Mouse (Mus musculus): Measurements from ENCODE around the gene Npr3. TPM values are rescaled to one million over a fixed set of nuclear protein-coding genes. Genes with fewer than 3 reads are reported as not detected.

Npr3 gene
- polyA plus RNA-seq, 1 experiment: 1.2 TPM

DNA sequence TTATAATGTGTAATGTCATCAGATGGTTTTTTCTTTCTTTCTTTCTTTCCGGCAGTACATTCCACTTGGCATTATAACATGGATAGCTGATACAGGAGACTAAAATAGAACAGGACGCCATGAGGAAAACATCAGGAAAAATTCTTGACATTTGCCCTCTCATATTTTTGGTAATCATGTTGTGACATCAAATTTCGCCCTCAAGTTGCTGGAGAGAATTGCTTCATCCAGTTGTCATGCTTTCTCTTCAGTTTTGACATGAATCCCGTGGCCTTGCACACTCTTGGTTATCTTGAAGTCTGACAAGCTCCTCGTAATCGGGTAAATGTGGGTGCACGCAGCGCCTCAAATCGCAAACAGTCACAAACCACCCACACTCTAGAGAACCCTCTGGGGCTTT lies 7.0 kb upstream of the Npr3 start:
- Histone ChIP-seq H3K27me3 (ENCODE audit: control insufficient read depth, insufficient read depth, insufficient read length) (no peaks in the 10 kb centered on the region), H3K4me2 (ENCODE audit: low read depth) (no peak overlapping the region), H3K4me3 (no peak overlapping the region), H3K36me3 (ENCODE audit: control insufficient read depth, insufficient read depth) (no peaks in the 10 kb centered on the region), H3K79me2 (ENCODE audit: control insufficient read depth, insufficient read depth) (no peaks in the 10 kb centered on the region), H3ac (ENCODE audit: control insufficient read depth, insufficient read length) (no peak overlapping the region)
- TF ChIP-seq POLR2AphosphoS2 (IDR thresholded peaks at IDR 0.05; ENCODE audit: insufficient read length, low read depth) (no peak), CEBPB (IDR thresholded peaks at IDR 0.05; ENCODE audit: insufficient read depth, poor library complexity, severe bottlenecking) (0 out of 2 replicates have a peak, but pooled peaks have one; percentile 38)

DNA sequence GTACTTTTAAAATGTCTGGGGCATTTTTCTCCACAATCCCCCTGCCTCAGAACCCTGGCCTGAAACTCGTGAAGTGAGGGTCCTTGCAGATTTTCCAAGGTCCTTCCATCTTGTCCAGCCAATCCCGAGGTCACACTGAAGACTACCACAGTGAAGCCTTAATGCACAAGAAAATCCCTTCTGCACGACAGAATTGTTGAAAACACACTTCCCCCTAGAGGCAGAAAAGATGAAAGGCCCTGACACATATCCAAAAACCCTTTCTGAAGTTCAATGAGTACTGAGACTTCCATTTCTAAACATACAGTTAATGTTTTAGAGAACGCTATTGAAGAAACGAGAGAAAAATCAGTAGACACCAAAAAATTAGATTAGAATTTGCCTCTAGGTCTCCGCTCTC lies 2.8 kb upstream of the Npr3 start:
- Histone ChIP-seq H3K4me2 (ENCODE audit: low read depth) (no peak overlapping the region), H3K36me3 (ENCODE audit: control insufficient read depth, insufficient read depth) (no peaks in the 10 kb centered on the region), H3K4me3 (no peak overlapping the region), H3K27me3 (ENCODE audit: control insufficient read depth, insufficient read depth, insufficient read length) (no peaks in the 10 kb centered on the region), H3ac (ENCODE audit: control insufficient read depth, insufficient read length) (no peak overlapping the region), H3K79me2 (ENCODE audit: control insufficient read depth, insufficient read depth) (no peaks in the 10 kb centered on the region)
- no peak for TF ChIP-seq MYOG (IDR thresholded peaks at IDR 0.05; ENCODE audit: control insufficient read depth in 1 of 3, insufficient read depth in 1 of 3, insufficient read length in 2 of 3, low read depth in 2 of 3)
- no peak for TF ChIP-seq MAX (IDR thresholded peaks at IDR 0.05; ENCODE audit: low read depth)
- TF ChIP-seq POLR2A (IDR thresholded peaks at IDR 0.05; ENCODE audit: insufficient read length, low read depth): no peak
- TF ChIP-seq SRF (IDR thresholded peaks at IDR 0.05; ENCODE audit: control insufficient read depth, insufficient read length, low read depth): no peak
- no peak for TF ChIP-seq POLR2AphosphoS2 (IDR thresholded peaks at IDR 0.05; ENCODE audit: insufficient read length, low read depth)
- no peak for TF ChIP-seq TCF12 (IDR thresholded peaks at IDR 0.05; ENCODE audit: insufficient read depth, poor library complexity, severe bottlenecking)
- TF ChIP-seq REST (IDR thresholded peaks at IDR 0.05; ENCODE audit: insufficient read depth, insufficient read length): no peak
- no peak for TF ChIP-seq MYOD1 (IDR thresholded peaks at IDR 0.05; ENCODE audit: control insufficient read depth in 1 of 3, insufficient read length in 2 of 3, low read depth in 2 of 3)
- TF ChIP-seq TCF3 (IDR thresholded peaks at IDR 0.05; ENCODE audit: insufficient read length, low read depth): no peak
- no peak for TF ChIP-seq USF1 (IDR thresholded peaks at IDR 0.05; ENCODE audit: low read depth)
- TF ChIP-seq CEBPB (IDR thresholded peaks at IDR 0.05; ENCODE audit: insufficient read depth, poor library complexity, severe bottlenecking): no peak
- no peak for TF ChIP-seq E2F4 (IDR thresholded peaks at IDR 0.05; ENCODE audit: insufficient read depth)

DNA sequence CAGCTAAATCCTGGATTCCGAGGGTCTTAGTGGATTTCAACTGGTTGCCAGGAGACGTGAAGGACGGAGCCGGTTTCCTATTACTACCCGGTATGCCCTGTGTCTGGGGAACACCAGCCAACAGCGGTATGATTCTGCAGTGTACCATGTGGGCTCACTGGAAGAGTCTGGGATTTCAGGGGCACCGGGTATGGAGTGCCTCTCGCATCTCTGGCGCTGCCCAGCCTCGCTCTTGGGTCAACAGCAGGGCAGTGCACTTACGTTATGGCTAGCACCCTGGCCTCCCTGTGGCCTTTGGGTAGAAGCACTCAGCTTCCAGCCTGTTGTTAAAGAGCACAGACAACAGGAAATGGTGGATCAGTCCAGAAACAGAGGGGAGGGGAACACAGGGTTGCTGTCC lies 1.1 kb upstream of the Npr3 start:
- Histone ChIP-seq H3ac (ENCODE audit: control insufficient read depth, insufficient read length) (no peak overlapping the region), H3K79me2 (ENCODE audit: control insufficient read depth, insufficient read depth) (no peaks in the 10 kb centered on the region), H3K36me3 (ENCODE audit: control insufficient read depth, insufficient read depth) (no peaks in the 10 kb centered on the region), H3K27me3 (ENCODE audit: control insufficient read depth, insufficient read depth, insufficient read length) (peaks cover 5% of the 10 kb centered on the region), H3K4me2 (ENCODE audit: low read depth) (no peak overlapping the region), H3K4me3 (no peak overlapping the region)
- TF ChIP-seq CEBPB (IDR thresholded peaks at IDR 0.05; ENCODE audit: insufficient read depth, poor library complexity, severe bottlenecking) (no peak), E2F4 (IDR thresholded peaks at IDR 0.05; ENCODE audit: insufficient read depth) (no peak), TCF12 (IDR thresholded peaks at IDR 0.05; ENCODE audit: insufficient read depth, poor library complexity, severe bottlenecking) (no peak), POLR2A (IDR thresholded peaks at IDR 0.05; ENCODE audit: insufficient read length, low read depth) (no peak), USF1 (IDR thresholded peaks at IDR 0.05; ENCODE audit: low read depth) (no peak), MYOG (IDR thresholded peaks at IDR 0.05; ENCODE audit: control insufficient read depth in 1 of 3, insufficient read depth in 1 of 3, insufficient read length in 2 of 3, low read depth in 2 of 3) (no peak), MAX (IDR thresholded peaks at IDR 0.05; ENCODE audit: low read depth) (no peak)

- TF ChIP-seq SRF (IDR thresholded peaks at IDR 0.05; ENCODE audit: control insufficient read depth, insufficient read length, low read depth) (no peak), CEBPB (IDR thresholded peaks at IDR 0.05; ENCODE audit: insufficient read depth, poor library complexity, severe bottlenecking) (no peak), MAX (IDR thresholded peaks at IDR 0.05; ENCODE audit: low read depth) (no peak), REST (IDR thresholded peaks at IDR 0.05; ENCODE audit: insufficient read depth, insufficient read length) (no peak), TCF12 (IDR thresholded peaks at IDR 0.05; ENCODE audit: insufficient read depth, poor library complexity, severe bottlenecking) (no peak), TCF3 (IDR thresholded peaks at IDR 0.05; ENCODE audit: insufficient read length, low read depth) (no peak), POLR2AphosphoS2 (IDR thresholded peaks at IDR 0.05; ENCODE audit: insufficient read length, low read depth) (no peak), MYOG (IDR thresholded peaks at IDR 0.05; ENCODE audit: control insufficient read depth in 1 of 3, insufficient read depth in 1 of 3, insufficient read length in 2 of 3, low read depth in 2 of 3) (no peak), MYOD1 (IDR thresholded peaks at IDR 0.05; ENCODE audit: control insufficient read depth in 1 of 3, insufficient read length in 2 of 3, low read depth in 2 of 3) (no peak), E2F4 (IDR thresholded peaks at IDR 0.05; ENCODE audit: insufficient read depth) (no peak)
- Histone ChIP-seq H3K27me3 (ENCODE audit: control insufficient read depth, insufficient read depth, insufficient read length) (peaks cover 5% of the 10 kb centered on the region), H3K4me3 (peak overlapping the region; percentile 42), H3K79me2 (ENCODE audit: control insufficient read depth, insufficient read depth) (no peaks in the 10 kb centered on the region), H3K4me2 (ENCODE audit: low read depth) (peak overlapping the region; percentile 100), H3K36me3 (ENCODE audit: control insufficient read depth, insufficient read depth) (no peaks in the 10 kb centered on the region), H3ac (ENCODE audit: control insufficient read depth, insufficient read length) (peak overlapping the region; percentile 23)
These were observed 991 bp downstream of the Npr3 start for GRCm38 (mm10) chr15:11906021-11906570.

DNA sequence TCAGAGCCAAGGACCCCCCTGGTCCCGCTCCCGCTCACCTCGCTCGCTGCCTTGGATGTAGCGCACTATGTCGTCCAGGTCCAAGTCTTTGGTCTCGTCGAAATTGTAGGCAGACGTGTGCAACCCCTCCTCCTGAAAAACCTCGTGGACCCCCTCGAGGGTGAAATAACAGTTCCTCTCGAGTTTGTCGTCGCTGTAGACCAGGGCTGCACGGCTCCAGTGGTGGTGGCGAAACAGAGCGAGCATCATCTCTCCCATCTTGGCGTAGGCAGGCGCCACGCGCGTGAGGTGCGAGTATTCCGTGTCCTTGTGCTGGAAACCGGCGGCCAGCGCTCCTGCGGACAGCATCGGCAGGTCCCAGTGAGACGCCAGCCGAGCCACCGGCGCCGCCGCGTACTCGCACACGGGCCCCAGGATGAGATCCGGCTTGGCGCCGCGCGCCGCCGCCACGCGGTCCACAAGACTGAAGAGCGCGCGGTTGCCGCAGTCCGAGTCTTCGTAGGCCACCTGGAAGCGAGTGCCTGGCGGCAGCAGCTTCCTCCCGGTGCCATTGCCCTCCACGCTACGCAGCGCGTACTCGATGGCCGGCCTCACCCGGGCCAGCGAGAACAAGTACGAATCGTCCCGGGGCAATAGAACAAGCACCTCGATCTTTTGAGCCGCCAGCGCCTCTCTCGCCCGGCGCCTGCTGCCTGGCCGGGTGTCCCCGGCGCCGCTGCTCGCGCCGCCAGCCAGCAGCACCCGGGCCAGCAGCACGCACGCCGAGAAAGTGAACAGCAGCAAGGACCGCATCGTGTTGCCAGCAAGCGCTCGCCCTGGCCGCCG lies 2.0 kb downstream of the Npr3 start:
- TF ChIP-seq USF1 (IDR thresholded peaks at IDR 0.05; ENCODE audit: low read depth) (no peak), MYOD1 (IDR thresholded peaks at IDR 0.05; ENCODE audit: control insufficient read depth in 1 of 3, insufficient read length in 2 of 3, low read depth in 2 of 3) (no peak), REST (IDR thresholded peaks at IDR 0.05; ENCODE audit: insufficient read depth, insufficient read length) (peak; percentile 50), MYOG (IDR thresholded peaks at IDR 0.05; ENCODE audit: control insufficient read depth in 1 of 3, insufficient read depth in 1 of 3, insufficient read length in 2 of 3, low read depth in 2 of 3) (peak in 1 of 3 experiments; percentile 1)
- Histone ChIP-seq H3K27me3 (ENCODE audit: control insufficient read depth, insufficient read depth, insufficient read length) (peaks cover 5% of the 10 kb centered on the region), H3K4me3 (peak overlapping the region; percentile 42), H3ac (ENCODE audit: control insufficient read depth, insufficient read length) (peak overlapping the region; percentile 23), H3K4me2 (ENCODE audit: low read depth) (peak overlapping the region; percentile 100), H3K36me3 (ENCODE audit: control insufficient read depth, insufficient read depth) (no peaks in the 10 kb centered on the region), H3K79me2 (ENCODE audit: control insufficient read depth, insufficient read depth) (no peaks in the 10 kb centered on the region)
